In genomic region chr8:11885881-11886699, GRCm38 (mm10) we compare ENCODE assay signal across 14 mouse cellular contexts. TPM values are rescaled to one million over a fixed set of nuclear protein-coding genes. Genes with fewer than 3 reads are reported as not detected.
DNase-seq lines count a peak whose midpoint lies in the region; ATAC-seq lines count a peak whose summit lies in the region.
"Had no signal": no experiment of that assay in that cellular context is flagged by ENCODE, and none has a peak within 500 bp of the region (broad histone marks: within the 10 kb centered on the region; RNA-seq: fewer than 3 reads in every experiment).

No protein-coding gene starts in this region.

- H3K4me2 ChIP-seq in forebrain, embryonic 12.5 days = no peak overlapping the region
- no peak overlapping the region for H3K4me2 ChIP-seq in neural tube, embryonic 14.5 days (ENCODE audit: low read depth, low read length)
- H3K4me2 ChIP-seq: lung, embryonic 14.5 days had no signal

- H3K27ac ChIP-seq in forebrain, embryonic 12.5 days = peak overlapping the region; percentile 88
- H3K27ac ChIP-seq in neural tube, embryonic 14.5 days (ENCODE audit: low read depth, low read length) = peak overlapping the region; percentile 74

- no peak overlapping the region for H3K4me3 ChIP-seq in forebrain, embryonic 12.5 days (replicated peaks)
- H3K4me3 ChIP-seq in neural tube, embryonic 14.5 days (ENCODE audit: low read depth, low read length) = no peak overlapping the region

- DNase-seq in left cerebral cortex, postnatal 25 days (ENCODE audit: low spot score in 2 of 2) = peak; percentile 4 to 11
- DNase-seq in left cerebral cortex, adult 11 months (ENCODE audit: low spot score) = no peak
- DNase-seq in layer of hippocampus, postnatal 14 days (ENCODE audit: low spot score in 2 of 2) = peak; percentile 26 to 39
- no peak for DNase-seq in thymus, postnatal 25 days
- DNase-seq in c-Kit-positive CD71-positive TER-119-positive erythroid progenitor cells, embryonic 14.5 days (ENCODE audit: low spot score) = no peak
- DNase-seq: kidney, adult 9 months; lung, embryonic 14.5 days had no signal

- peaks cover 33% of the 10 kb centered on the region for H3K4me1 ChIP-seq in forebrain, embryonic 12.5 days
- peaks cover 11% of the 10 kb centered on the region; the same call in 1 of the 2 replicates for H3K4me1 ChIP-seq in neural tube, embryonic 14.5 days (ENCODE audit: control insufficient read depth, insufficient read depth, low read length)

- no peaks in the 10 kb centered on the region for H3K27me3 ChIP-seq in forebrain, embryonic 12.5 days
- no peaks in the 10 kb centered on the region for H3K27me3 ChIP-seq in neural tube, embryonic 14.5 days (ENCODE audit: control insufficient read depth, insufficient read depth, low read length)

- ATAC-seq in forebrain, embryonic 12.5 days (ENCODE audit: low FRiP score) = peak; percentile 71
- ATAC-seq in neural tube, embryonic 14.5 days (ENCODE audit: low read depth) = peak; percentile 81; the same call in 1 of the 2 replicates
- no peak for ATAC-seq in erythroblast, adult 5-6 weeks (replicated peaks; ENCODE audit: low FRiP score, poor library complexity, severe bottlenecking)
- ATAC-seq: Patski had no signal

- WGBS in forebrain, embryonic 12.5 days = 39% methylated on average over 12 of the region's 12 CpGs
- 24% methylated on average over 12 of the region's 12 CpGs for WGBS in neural tube, embryonic 14.5 days

- intact Hi-C loops in left cerebral cortex, postnatal 25 days (cut with DNase I) = no loop called here

- H3K9ac ChIP-seq in forebrain, embryonic 12.5 days = 0 out of 2 replicates have a peak overlapping the region, but pooled peaks have one; percentile 2
- H3K9ac ChIP-seq in neural tube, embryonic 14.5 days (replicated peaks; ENCODE audit: low read depth, low read length) = no peak overlapping the region; the same call in 1 of the 2 replicates
- H3K9ac ChIP-seq: lung, embryonic 14.5 days had no signal

- peaks cover 11% of the 10 kb centered on the region; the same call in 1 of the 2 replicates for H3K9me3 ChIP-seq in forebrain, embryonic 12.5 days
- H3K9me3 ChIP-seq in neural tube, embryonic 14.5 days (ENCODE audit: control insufficient read depth, low read length) = peaks cover 3% of the 10 kb centered on the region; the same call in 1 of the 2 replicates

- no peaks in the 10 kb centered on the region for H3K36me3 ChIP-seq in forebrain, embryonic 12.5 days (replicated peaks)
- no peaks in the 10 kb centered on the region for H3K36me3 ChIP-seq in neural tube, embryonic 14.5 days (ENCODE audit: control insufficient read depth, insufficient read depth, low read length)

RNA-seq across cellular contexts. Expression of gene Tex29, which starts 45.8 kb away (rescaled TPM):
- total RNA-seq in left cerebral cortex, postnatal 25 days (2021) = 1 to 10 TPM in 1 of 2 experiments, under 1 TPM in 1; 0.89 to 1.3 TPM
- polyA plus RNA-seq in forebrain, embryonic 12.5 days (2016; fragmentation: Nextera tagmentation; extraction: Ambion mirVana) = 0.26 TPM in 1 of 2 replicates, not detected in the other
- under 1 TPM in 1 of 2 experiments, not detected in 1; 0.86 TPM for total RNA-seq in layer of hippocampus, postnatal 14 days (2021)
- polyA plus RNA-seq in neural tube, embryonic 14.5 days (2014; fragmentation: Nextera tagmentation; extraction: Ambion mirVana) = 0.98 and 1.2 TPM in 2 replicates
- not detected in 2 replicates for total RNA-seq in erythroblast, adult 5-6 weeks (2015; ENCODE audit: low replicate concordance)
- total RNA-seq in erythroblast, adult 5-6 weeks (2017; ENCODE audit: low replicate concordance) = not detected in 2 replicates
- polyA plus RNA-seq: cortical plate, adult 2 months; heart, embryonic 16.5 days; limb, embryonic 11.5 days; lung, embryonic 14.5 days; Patski had no signal

Comparison
In these comparisons a context has a peak if more than half of its experiments do, and no peak if none do; other contexts are left out.
1. DNase-seq: peak in left cerebral cortex, postnatal 25 days (2 of 2) and layer of hippocampus, postnatal 14 days (2 of 2); none in left cerebral cortex, adult 11 months (single experiment), thymus, postnatal 25 days (single experiment) and c-Kit-positive CD71-positive TER-119-positive erythroid progenitor cells, embryonic 14.5 days (single experiment).